Mouse (Mus musculus): Measurements from ENCODE around the gene Uqcrh.

DNA sequence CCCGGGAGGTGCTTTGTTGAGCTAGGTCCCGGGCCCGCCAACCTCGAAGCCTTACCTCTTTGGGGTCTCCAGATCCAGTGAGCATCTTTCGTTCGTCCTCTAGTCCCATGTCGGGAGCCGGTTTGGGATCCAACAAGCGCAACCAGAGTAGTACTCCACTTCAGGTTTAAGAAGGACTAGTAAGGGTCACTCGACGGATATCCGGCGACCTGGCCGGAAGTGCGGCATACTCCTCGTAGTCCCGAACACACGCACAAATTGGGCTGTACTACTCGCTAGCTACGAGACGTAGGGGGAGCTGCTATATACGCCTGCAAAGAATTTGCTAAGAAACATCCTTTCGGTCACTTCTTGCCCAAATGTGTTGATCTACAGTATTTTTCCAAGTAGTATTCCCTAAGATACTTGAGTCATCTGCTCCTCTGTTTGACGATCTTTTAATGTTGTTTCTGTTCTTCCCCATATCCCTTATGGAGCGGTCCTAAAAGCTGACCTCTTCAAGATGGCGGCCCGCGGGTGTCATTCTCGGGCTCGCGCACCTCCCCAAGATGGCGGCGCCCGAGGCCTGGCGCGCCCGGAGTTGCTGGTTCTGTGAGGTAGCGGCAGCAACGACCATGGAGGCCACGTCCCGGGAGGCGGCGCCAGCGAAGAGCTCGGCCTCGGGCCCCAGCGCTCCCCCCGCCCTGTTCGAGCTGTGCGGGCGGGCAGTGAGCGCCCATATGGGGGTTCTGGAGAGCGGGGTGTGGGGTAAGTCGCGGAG is at the start of gene Uqcrh, which contains the start of gene Lrrc41:
- TF ChIP-seq CTCF (IDR thresholded peaks at IDR 0.05; ENCODE audit: extremely low read depth, insufficient read depth, low read length) (no peak), POLR2A (IDR thresholded peaks at IDR 0.05; ENCODE audit: extremely low read depth, insufficient read depth, low read length) (peak; percentile 97)
